19 mouse cellular contexts compared by ENCODE assay signal in the genomic region with DNA sequence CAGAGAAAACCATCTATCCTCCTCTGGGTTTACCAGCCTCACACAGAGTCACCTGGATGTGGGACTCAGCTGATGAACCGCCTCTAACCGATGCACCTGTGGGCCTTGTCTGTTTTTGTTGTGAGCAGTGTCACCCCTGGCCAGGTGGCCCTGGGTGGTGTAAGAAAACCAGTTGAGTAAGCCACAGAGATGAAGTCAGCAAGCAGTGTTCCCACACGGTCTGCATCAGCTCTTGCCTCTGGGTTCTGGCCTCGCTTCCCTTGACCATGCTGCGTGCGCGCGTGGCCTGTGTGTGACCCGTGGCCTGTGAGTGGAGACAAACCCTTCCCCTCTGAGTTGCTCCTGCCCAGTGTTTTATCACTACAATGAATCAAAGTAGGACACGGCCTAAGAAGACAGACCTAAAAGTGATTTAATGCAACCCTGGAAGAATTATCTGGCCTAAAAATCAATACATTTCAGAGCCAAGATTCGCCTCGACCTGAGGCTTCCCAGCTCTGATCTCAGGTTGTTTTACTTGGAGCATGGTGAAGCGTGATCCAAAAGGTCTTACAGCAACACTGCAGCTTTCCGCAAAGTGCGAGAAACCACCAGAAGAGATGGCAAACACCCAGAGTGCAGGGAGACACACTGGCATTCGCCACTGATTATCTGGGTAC. TPM values are rescaled to one million over a fixed set of nuclear protein-coding genes. Genes with fewer than 3 reads are reported as not detected.
DNase-seq lines count a peak whose midpoint lies in the region; ATAC-seq and TF ChIP-seq lines count a peak whose summit lies in the region.
"Had no signal": no experiment of that assay in that cellular context is flagged by ENCODE, and none has a peak within 500 bp of the region (broad histone marks: within the 10 kb centered on the region; RNA-seq: fewer than 3 reads in every experiment).

No protein-coding gene starts in this region.

- H3K36me3 ChIP-seq in forebrain, embryonic 11.5 days (ENCODE audit: control insufficient read depth, insufficient read depth, low read length): no peaks in the 10 kb centered on the region; the same call in 1 of the 2 replicates
- peaks cover 34% of the 10 kb centered on the region for H3K36me3 ChIP-seq in forebrain, embryonic 14.5 days (ENCODE audit: control insufficient read depth, insufficient read depth, low read length)
- H3K36me3 ChIP-seq in intestine, embryonic 15.5 days: peaks cover 35% of the 10 kb centered on the region
- peaks cover 23% of the 10 kb centered on the region for H3K36me3 ChIP-seq in intestine, embryonic 16.5 days (ENCODE audit: control insufficient read depth, insufficient read depth, low read length)
- H3K36me3 ChIP-seq in neural tube, embryonic 15.5 days: peaks cover 24% of the 10 kb centered on the region
- H3K36me3 ChIP-seq in myocyte (ENCODE audit: control insufficient read depth, insufficient read depth): peaks cover 62% of the 10 kb centered on the region

- no peaks in the 10 kb centered on the region for H3K79me2 ChIP-seq in myocyte (ENCODE audit: control insufficient read depth, insufficient read depth)

- no peak overlapping the region for H3K9ac ChIP-seq in forebrain, embryonic 11.5 days (ENCODE audit: low read length)
- H3K9ac ChIP-seq in forebrain, embryonic 14.5 days (ENCODE audit: low read length): no peak overlapping the region
- H3K9ac ChIP-seq in intestine, embryonic 15.5 days: no peak overlapping the region
- H3K9ac ChIP-seq in intestine, embryonic 16.5 days (ENCODE audit: low read depth, low read length): no peak overlapping the region
- H3K9ac ChIP-seq in neural tube, embryonic 15.5 days (replicated peaks): no peak overlapping the region
- H3K9ac ChIP-seq: forebrain, embryonic 13.5 days; heart, embryonic 15.5 days; hindbrain, embryonic 15.5 days had no signal

- no peak overlapping the region for H3K4me3 ChIP-seq in forebrain, embryonic 11.5 days (ENCODE audit: low read depth, low read length)
- H3K4me3 ChIP-seq in forebrain, embryonic 14.5 days (ENCODE audit: low read depth, low read length): no peak overlapping the region
- H3K4me3 ChIP-seq in intestine, embryonic 15.5 days (replicated peaks): no peak overlapping the region
- H3K4me3 ChIP-seq in intestine, embryonic 16.5 days (ENCODE audit: low read length): no peak overlapping the region
- no peak overlapping the region for H3K4me3 ChIP-seq in neural tube, embryonic 15.5 days (replicated peaks)
- no peak overlapping the region for H3K4me3 ChIP-seq in myocyte
- H3K4me3 ChIP-seq: forebrain, embryonic 13.5 days; gastrocnemius, adult 2 months; heart, embryonic 15.5 days; hindbrain, embryonic 15.5 days had no signal

- no peaks in the 10 kb centered on the region for H3K4me1 ChIP-seq in forebrain, embryonic 11.5 days (replicated peaks; ENCODE audit: control insufficient read depth, insufficient read depth, low read length)
- no peaks in the 10 kb centered on the region for H3K4me1 ChIP-seq in forebrain, embryonic 14.5 days (ENCODE audit: control insufficient read depth, insufficient read depth, low read length)
- H3K4me1 ChIP-seq in intestine, embryonic 15.5 days (replicated peaks): no peaks in the 10 kb centered on the region
- H3K4me1 ChIP-seq in intestine, embryonic 16.5 days (ENCODE audit: control insufficient read depth, insufficient read depth, low read length): no peaks in the 10 kb centered on the region
- H3K4me1 ChIP-seq in neural tube, embryonic 15.5 days: no peaks in the 10 kb centered on the region
- H3K4me1 ChIP-seq: forebrain, embryonic 13.5 days; heart, embryonic 15.5 days; hindbrain, embryonic 15.5 days had no signal

- H3K9me3 ChIP-seq in forebrain, embryonic 11.5 days (ENCODE audit: control insufficient read depth, low read length): no peaks in the 10 kb centered on the region
- H3K9me3 ChIP-seq in forebrain, embryonic 14.5 days (replicated peaks; ENCODE audit: control insufficient read depth, low read length): no peaks in the 10 kb centered on the region
- H3K9me3 ChIP-seq in intestine, embryonic 15.5 days: no peaks in the 10 kb centered on the region
- no peaks in the 10 kb centered on the region for H3K9me3 ChIP-seq in intestine, embryonic 16.5 days (ENCODE audit: control insufficient read depth, low read length)
- no peaks in the 10 kb centered on the region for H3K9me3 ChIP-seq in neural tube, embryonic 15.5 days (replicated peaks)
- H3K9me3 ChIP-seq: forebrain, embryonic 13.5 days; heart, embryonic 15.5 days; hindbrain, embryonic 15.5 days had no signal

- H3K27me3 ChIP-seq in forebrain, embryonic 11.5 days (ENCODE audit: control insufficient read depth, insufficient read depth, low read length): no peaks in the 10 kb centered on the region
- H3K27me3 ChIP-seq in forebrain, embryonic 14.5 days (replicated peaks; ENCODE audit: control insufficient read depth, insufficient read depth, low read length): no peaks in the 10 kb centered on the region
- H3K27me3 ChIP-seq in intestine, embryonic 15.5 days (replicated peaks): no peaks in the 10 kb centered on the region
- H3K27me3 ChIP-seq in intestine, embryonic 16.5 days (replicated peaks; ENCODE audit: control insufficient read depth, insufficient read depth, low read length): no peaks in the 10 kb centered on the region
- H3K27me3 ChIP-seq in neural tube, embryonic 15.5 days (replicated peaks): no peaks in the 10 kb centered on the region
- no peaks in the 10 kb centered on the region for H3K27me3 ChIP-seq in myocyte (ENCODE audit: control insufficient read depth, insufficient read depth, insufficient read length)
- H3K27me3 ChIP-seq: CH12.LX; forebrain, embryonic 13.5 days; heart, embryonic 15.5 days; hindbrain, embryonic 15.5 days; Patski had no signal

- H3K4me2 ChIP-seq in forebrain, embryonic 11.5 days (ENCODE audit: low read depth, low read length, severe bottlenecking): no peak overlapping the region
- H3K4me2 ChIP-seq in forebrain, embryonic 14.5 days (ENCODE audit: low read length): no peak overlapping the region
- H3K4me2 ChIP-seq in intestine, embryonic 15.5 days (replicated peaks): no peak overlapping the region
- no peak overlapping the region for H3K4me2 ChIP-seq in intestine, embryonic 16.5 days (ENCODE audit: low read depth, low read length)
- H3K4me2 ChIP-seq in neural tube, embryonic 15.5 days: no peak overlapping the region
- no peak overlapping the region for H3K4me2 ChIP-seq in myocyte (ENCODE audit: low read depth)
- H3K4me2 ChIP-seq: forebrain, embryonic 13.5 days; heart, embryonic 11.5 days; heart, embryonic 15.5 days; hindbrain, embryonic 15.5 days had no signal

- WGBS in forebrain, embryonic 11.5 days: 93% methylated on average over 16 of the region's 16 CpGs
- 94% methylated on average over 16 of the region's 16 CpGs for WGBS in forebrain, embryonic 14.5 days
- 86% methylated on average over 16 of the region's 16 CpGs for WGBS in intestine, embryonic 15.5 days
- WGBS in intestine, embryonic 16.5 days: 88% methylated on average over 16 of the region's 16 CpGs
- WGBS in neural tube, embryonic 15.5 days: 89% methylated on average over 16 of the region's 16 CpGs

- ATAC-seq in forebrain, embryonic 11.5 days (replicated peaks; ENCODE audit: low FRiP score): peak; percentile 18; the same call in 1 of the 2 replicates
- ATAC-seq in forebrain, embryonic 14.5 days: no peak
- 0 out of 2 replicates have a peak, but pooled peaks have one; percentile 55 for ATAC-seq in intestine, embryonic 15.5 days
- ATAC-seq in intestine, embryonic 16.5 days: no peak
- ATAC-seq in neural tube, embryonic 15.5 days (ENCODE audit: low FRiP score): no peak
- ATAC-seq: activated CD4-positive, CD25-positive, alpha-beta regulatory T cell, adult 4 months; forebrain, embryonic 13.5 days; Patski had no signal

- H3K27ac ChIP-seq in forebrain, embryonic 11.5 days (ENCODE audit: low read depth, low read length): no peak overlapping the region
- H3K27ac ChIP-seq in forebrain, embryonic 14.5 days (ENCODE audit: low read depth, low read length): no peak overlapping the region
- no peak overlapping the region for H3K27ac ChIP-seq in intestine, embryonic 15.5 days
- no peak overlapping the region for H3K27ac ChIP-seq in intestine, embryonic 16.5 days (ENCODE audit: low read length)
- 0 out of 2 replicates have a peak overlapping the region, but pooled peaks have one; percentile 7 for H3K27ac ChIP-seq in neural tube, embryonic 15.5 days (replicated peaks)
- H3K27ac ChIP-seq: forebrain, embryonic 13.5 days; gastrocnemius, adult 2 months; heart, embryonic 15.5 days; hindbrain, embryonic 15.5 days had no signal

- no peak overlapping the region for H3ac ChIP-seq in myocyte (ENCODE audit: control insufficient read depth, insufficient read length)

- DNase-seq in forebrain, embryonic 11.5 days (ENCODE audit: low spot score): no peak
- DNase-seq in forebrain, embryonic 14.5 days (ENCODE audit: low spot score): no peak
- DNase-seq in neural tube, embryonic 10.5 days (ENCODE audit: extremely low spot score, low spot score): no peak
- DNase-seq in lung, postnatal 10 days: no peak
- DNase-seq: adrenal gland, adult 2 months; adrenal gland, postnatal 25 days; gastrocnemius, adult 2 months; gastrocnemius, postnatal 25 days had no signal

- TF ChIP-seq POLR2A in myocyte (IDR thresholded peaks at IDR 0.05; ENCODE audit: insufficient read length, low read depth): peak; percentile 44

TF ChIP-seq in myocyte, 11 proteins besides CTCF, POLR2A, EP300 and RAD21 (continues in another document):
- TF ChIP-seq MYOG (IDR thresholded peaks at IDR 0.05; ENCODE audit: control insufficient read depth in 1 of 3, insufficient read depth in 1 of 3, insufficient read length in 2 of 3, low read depth in 2 of 3) (no peak), MYOD1 (IDR thresholded peaks at IDR 0.05; ENCODE audit: control insufficient read depth in 1 of 3, insufficient read length in 2 of 3, low read depth in 2 of 3) (no peak), SRF (IDR thresholded peaks at IDR 0.05; ENCODE audit: control insufficient read depth, insufficient read length, low read depth) (no peak)

RNA-seq across cellular contexts. Expression of a gene that starts 6.1 kb away (rescaled TPM):
- polyA plus RNA-seq in forebrain, embryonic 11.5 days (2014; fragmentation: Nextera tagmentation; extraction: Ambion mirVana): 59.2 and 59.7 TPM in 2 replicates
- polyA plus RNA-seq in forebrain, embryonic 14.5 days (2014; fragmentation: Nextera tagmentation; extraction: Ambion mirVana): 71.9 and 72.5 TPM in 2 replicates
- polyA plus RNA-seq in intestine, embryonic 15.5 days (2015; fragmentation: Nextera tagmentation; extraction: Ambion mirVana): 48.1 and 49.5 TPM in 2 replicates
- 42.1 and 46.8 TPM in 2 replicates for polyA plus RNA-seq in intestine, embryonic 16.5 days (2015; fragmentation: Nextera tagmentation; extraction: Ambion mirVana)
- 82.2 and 92.1 TPM in 2 replicates for polyA plus RNA-seq in neural tube, embryonic 15.5 days (2015; fragmentation: Nextera tagmentation; extraction: Ambion mirVana)
- polyA plus RNA-seq in myocyte (2012; fragmentation: generic; extraction: Trizol): 68.6 TPM

RNA-seq across cellular contexts. Expression of a gene that starts 53.4 kb away (rescaled TPM):
- polyA plus RNA-seq in forebrain, embryonic 11.5 days (2014; fragmentation: Nextera tagmentation; extraction: Ambion mirVana): 140 and 154 TPM in 2 replicates
- 195 and 238 TPM in 2 replicates for polyA plus RNA-seq in forebrain, embryonic 14.5 days (2014; fragmentation: Nextera tagmentation; extraction: Ambion mirVana)
- 187 and 218 TPM in 2 replicates for polyA plus RNA-seq in intestine, embryonic 15.5 days (2015; fragmentation: Nextera tagmentation; extraction: Ambion mirVana)
- 249 and 253 TPM in 2 replicates for polyA plus RNA-seq in intestine, embryonic 16.5 days (2015; fragmentation: Nextera tagmentation; extraction: Ambion mirVana)
- 178 and 182 TPM in 2 replicates for polyA plus RNA-seq in neural tube, embryonic 15.5 days (2015; fragmentation: Nextera tagmentation; extraction: Ambion mirVana)
- 410 TPM for polyA plus RNA-seq in myocyte (2012; fragmentation: generic; extraction: Trizol)

Comparison
In these comparisons a context has a peak if more than half of its experiments do, and no peak if none do; other contexts are left out.
1. ATAC-seq: peak in forebrain, embryonic 11.5 days (single experiment) and intestine, embryonic 15.5 days (single experiment); none in forebrain, embryonic 14.5 days (single experiment), intestine, embryonic 16.5 days (single experiment) and neural tube, embryonic 15.5 days (single experiment).